Mouse (Mus musculus): ENCODE results near the gene Ddx39. TPM values are rescaled to one million over a fixed set of nuclear protein-coding genes. Genes with fewer than 3 reads are reported as not detected.
A peak's percentile ranks its signal among the peaks of the same experiment; 100 is the strongest.

The Ddx39 gene
- total and polyA plus RNA-seq, 3 experiments, result 15.7 to 18.0 (median 17.7) TPM

GRCm38 (mm10) chr8:83724697-83725482 lies 9.9 kb downstream of the Ddx39 start:
- intact Hi-C loops (cut with DNase I), result loop anchor here (1.0 to 2.0 kb wide), 2 partner anchors 58 to 170 kb away; no protein-coding TSS in a partner anchor
- Histone ChIP-seq H3K79me2 (replicated peaks; ENCODE audit: control insufficient read depth, insufficient read depth, low read length) (no peaks in the 10 kb centered on the region), H3K4me3 (no peak overlapping the region), H3K4me1 (ENCODE audit: control insufficient read depth, insufficient read depth, low read length) (peaks cover 9% of the 10 kb centered on the region), H3K9ac (ENCODE audit: low read depth, low read length) (no peak overlapping the region), H3K27me3 (ENCODE audit: control insufficient read depth, insufficient read depth, low read length) (no peaks in the 10 kb centered on the region), H3K27ac (no peak overlapping the region), H3K36me3 (ENCODE audit: control insufficient read depth, insufficient read depth, low read length) (peaks cover 4% of the 10 kb centered on the region)
- WGBS, result 33% methylated on average over 15 of the region's 15 CpGs
- DNase-seq, result peak; percentile 82 to 83
- TF ChIP-seq CTCF (IDR thresholded peaks at IDR 0.05), result peak; percentile 96; the same call in 1 of the 2 replicates
- peak; percentile 86 for TF ChIP-seq EP300 (IDR thresholded peaks at IDR 0.05; ENCODE audit: insufficient read depth, low read depth, low read length)
- no peak; the same call in 1 of the 2 replicates for TF ChIP-seq POLR2A (IDR thresholded peaks at IDR 0.05; ENCODE audit: insufficient read depth, low read depth, low read length)

DNA sequence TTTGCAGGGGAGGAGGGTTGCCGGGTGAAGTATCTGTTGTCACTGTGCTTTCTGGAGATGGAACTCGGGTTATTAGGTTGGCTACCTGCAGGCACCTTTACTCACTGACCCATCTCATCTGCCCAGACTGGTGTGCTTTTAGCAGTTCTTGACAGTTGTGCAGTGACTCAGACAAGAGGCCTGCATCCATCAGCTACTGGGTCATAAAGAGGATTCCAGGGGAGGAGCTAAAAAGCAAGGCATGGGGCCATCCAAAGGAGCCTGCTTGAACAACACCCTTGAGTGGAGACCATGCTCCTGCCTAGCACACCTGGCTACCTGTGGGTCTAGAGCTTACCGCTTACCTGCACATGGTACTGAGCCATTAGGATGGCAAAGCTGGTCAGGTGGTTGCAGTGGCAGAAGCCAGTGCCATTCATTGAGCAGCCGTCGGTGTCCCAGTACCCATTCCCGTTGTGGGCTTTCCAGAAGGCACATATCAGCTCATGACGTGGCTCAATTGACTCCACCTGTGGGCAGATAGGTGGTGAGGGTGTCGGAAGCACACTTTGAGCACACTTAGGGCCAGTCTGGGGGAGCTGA lies 10.6 kb downstream of the Ddx39 start:
- Histone ChIP-seq H3K79me2 (replicated peaks; ENCODE audit: control insufficient read depth, insufficient read depth, low read length) (no peaks in the 10 kb centered on the region), H3K36me3 (ENCODE audit: control insufficient read depth, insufficient read depth, low read length) (peaks cover 4% of the 10 kb centered on the region), H3K27ac (no peak overlapping the region), H3K4me3 (no peak overlapping the region), H3K9ac (ENCODE audit: low read depth, low read length) (no peak overlapping the region), H3K27me3 (ENCODE audit: control insufficient read depth, insufficient read depth, low read length) (no peaks in the 10 kb centered on the region), H3K4me1 (ENCODE audit: control insufficient read depth, insufficient read depth, low read length) (peaks cover 9% of the 10 kb centered on the region)
- TF ChIP-seq CTCF (IDR thresholded peaks at IDR 0.05), result no peak
- no peak for TF ChIP-seq POLR2A (IDR thresholded peaks at IDR 0.05; ENCODE audit: insufficient read depth, low read depth, low read length)
- WGBS, result 89% methylated on average over 8 of the region's 8 CpGs
- no peak for DNase-seq
- intact Hi-C loops (cut with DNase I), result loop anchor here (2.0 kb wide), 1 partner anchor 169 kb away; no protein-coding TSS in a partner anchor

GRCm38 (mm10) chr8:83729009-83729807 lies 14.2 kb downstream of the Ddx39 start:
- Histone ChIP-seq H3K9ac (ENCODE audit: low read depth, low read length) (no peak overlapping the region), H3K4me3 (no peak overlapping the region), H3K36me3 (ENCODE audit: control insufficient read depth, insufficient read depth, low read length) (peaks cover 5% of the 10 kb centered on the region; the same call in 1 of the 2 replicates), H3K4me1 (ENCODE audit: control insufficient read depth, insufficient read depth, low read length) (no peaks in the 10 kb centered on the region; the same call in 1 of the 2 replicates), H3K79me2 (replicated peaks; ENCODE audit: control insufficient read depth, insufficient read depth, low read length) (no peaks in the 10 kb centered on the region), H3K27ac (no peak overlapping the region), H3K27me3 (ENCODE audit: control insufficient read depth, insufficient read depth, low read length) (no peaks in the 10 kb centered on the region)
- intact Hi-C loops (cut with DNase I), result no loop called here
- no peak for TF ChIP-seq POLR2A (IDR thresholded peaks at IDR 0.05; ENCODE audit: insufficient read depth, low read depth, low read length)
- no peak for TF ChIP-seq EP300 (IDR thresholded peaks at IDR 0.05; ENCODE audit: insufficient read depth, low read depth, low read length)
- TF ChIP-seq CTCF (IDR thresholded peaks at IDR 0.05), result peak; percentile 72
- peak; percentile 23 to 44 for DNase-seq
- 70% methylated on average over 11 of the region's 11 CpGs for WGBS

GRCm38 (mm10) chr8:83731906-83732305 lies 16.9 kb downstream of the Ddx39 start:
- no peaks in the 10 kb centered on the region for H3K27me3 ChIP-seq (ENCODE audit: control insufficient read depth, insufficient read depth, low read length)
- H3K4me1 ChIP-seq (ENCODE audit: control insufficient read depth, insufficient read depth, low read length), result peaks cover 8% of the 10 kb centered on the region
- H3K79me2 ChIP-seq (replicated peaks; ENCODE audit: control insufficient read depth, insufficient read depth, low read length), result peaks cover 4% of the 10 kb centered on the region
- no peak for TF ChIP-seq EP300 (IDR thresholded peaks at IDR 0.05; ENCODE audit: insufficient read depth, low read depth, low read length)
- TF ChIP-seq POLR2A (IDR thresholded peaks at IDR 0.05; ENCODE audit: insufficient read depth, low read depth, low read length), result no peak
- no peak for TF ChIP-seq CTCF (IDR thresholded peaks at IDR 0.05)
- H3K9ac ChIP-seq (ENCODE audit: low read depth, low read length), result no peak overlapping the region
- H3K27ac ChIP-seq, result no peak overlapping the region
- no peak overlapping the region for H3K4me3 ChIP-seq
- DNase-seq, result no peak
- intact Hi-C loops (cut with DNase I), result no loop called here
- WGBS, result 85% methylated on average over 5 of the region's 5 CpGs
- peaks cover 6% of the 10 kb centered on the region; the same call in 1 of the 2 replicates for H3K36me3 ChIP-seq (ENCODE audit: control insufficient read depth, insufficient read depth, low read length)

GRCm38 (mm10) chr8:83732919-83733318 lies 17.9 kb downstream of the Ddx39 start:
- Histone ChIP-seq H3K36me3 (ENCODE audit: control insufficient read depth, insufficient read depth, low read length) (peaks cover 6% of the 10 kb centered on the region; the same call in 1 of the 2 replicates), H3K4me1 (ENCODE audit: control insufficient read depth, insufficient read depth, low read length) (peaks cover 11% of the 10 kb centered on the region), H3K27me3 (ENCODE audit: control insufficient read depth, insufficient read depth, low read length) (no peaks in the 10 kb centered on the region), H3K27ac (no peak overlapping the region), H3K4me3 (no peak overlapping the region), H3K79me2 (replicated peaks; ENCODE audit: control insufficient read depth, insufficient read depth, low read length) (peaks cover 4% of the 10 kb centered on the region), H3K9ac (ENCODE audit: low read depth, low read length) (no peak overlapping the region)
- no peak for DNase-seq
- intact Hi-C loops (cut with DNase I), result no loop called here
- TF ChIP-seq POLR2A (IDR thresholded peaks at IDR 0.05; ENCODE audit: insufficient read depth, low read depth, low read length) (no peak), EP300 (IDR thresholded peaks at IDR 0.05; ENCODE audit: insufficient read depth, low read depth, low read length) (no peak), CTCF (IDR thresholded peaks at IDR 0.05) (no peak)
- 53% methylated on average over 6 of the region's 6 CpGs for WGBS
